In genomic region chr5:34941710-34942470, GRCm38 (mm10) we compare ENCODE assay signal across 20 mouse cellular contexts. TPM values are rescaled to one million over a fixed set of nuclear protein-coding genes. Genes with fewer than 3 reads are reported as not detected.
DNase-seq lines count a peak whose midpoint lies in the region; TF ChIP-seq lines count a peak whose summit lies in the region.
"Had no signal": no experiment of that assay in that cellular context is flagged by ENCODE, and none has a peak within 500 bp of the region (broad histone marks: within the 10 kb centered on the region; RNA-seq: fewer than 3 reads in every experiment).

No protein-coding gene starts in this region.

- no peaks in the 10 kb centered on the region for H3K27me3 ChIP-seq in hindbrain, embryonic 10.5 days (ENCODE audit: insufficient read depth, poor library complexity, severe bottlenecking)
- H3K27me3 ChIP-seq: heart, embryonic 13.5 days; limb, embryonic 13.5 days had no signal

- no peaks in the 10 kb centered on the region for H3K36me3 ChIP-seq in hindbrain, embryonic 10.5 days
- H3K36me3 ChIP-seq: heart, embryonic 13.5 days; limb, embryonic 13.5 days had no signal

- WGBS in hindbrain, embryonic 10.5 days: 27% methylated on average over 10 of the region's 10 CpGs

- TF ChIP-seq POLR2A in brain, embryonic 14.5 days (IDR thresholded peaks at IDR 0.05; ENCODE audit: borderline replicate concordance, extremely low read depth, insufficient read depth, insufficient read length, poor library complexity, severe bottlenecking): no peak

- no peak for TF ChIP-seq CTCF in brain, embryonic 14.5 days (IDR thresholded peaks at IDR 0.05; ENCODE audit: borderline replicate concordance, extremely low read depth, insufficient read depth, insufficient read length)

- no peaks in the 10 kb centered on the region for H3K9me3 ChIP-seq in hindbrain, embryonic 10.5 days
- H3K9me3 ChIP-seq: heart, embryonic 13.5 days; limb, embryonic 13.5 days; megakaryocyte, embryonic 14.5 days had no signal

- peak; percentile 85 for DNase-seq in brain, embryonic 14.5 days (ENCODE audit: low read depth)
- peak; percentile 70 for DNase-seq in embryo, embryonic 11 days
- peak; percentile 80 for DNase-seq in hindbrain, embryonic 10.5 days (ENCODE audit: low spot score)
- DNase-seq in mesoderm, embryonic 11.5 days (ENCODE audit: low read depth, low spot score): peak; percentile 56
- DNase-seq in thymus, postnatal 36 days: no peak
- no peak for DNase-seq in right cerebral cortex, postnatal 10 days (ENCODE audit: low spot score in 2 of 2)
- no peak for DNase-seq in right cerebral cortex, postnatal 14 days
- no peak for DNase-seq in cerebellum, adult 9-10 months
- DNase-seq: adrenal gland, postnatal 36 days; cerebellum, postnatal 14 days; heart, adult 11 months; kidney, adult 11 months; lung, postnatal 14 days had no signal

- no peak overlapping the region for H3K4me3 ChIP-seq in hindbrain, embryonic 10.5 days
- H3K4me3 ChIP-seq: heart, embryonic 13.5 days; limb, embryonic 13.5 days; megakaryocyte, embryonic 14.5 days had no signal

- H3K27ac ChIP-seq in hindbrain, embryonic 10.5 days: peak overlapping the region; percentile 88
- H3K27ac ChIP-seq: heart, embryonic 13.5 days; kidney, postnatal 0 days; limb, embryonic 13.5 days; liver, embryonic 14.5 days; stomach, postnatal 0 days had no signal

- peaks cover 45% of the 10 kb centered on the region for H3K4me1 ChIP-seq in hindbrain, embryonic 10.5 days (replicated peaks)
- H3K4me1 ChIP-seq: limb, embryonic 13.5 days had no signal

RNA-seq across cellular contexts. Expression of gene Rgs12, which starts 7.4 kb away (rescaled TPM):
- polyA plus RNA-seq in brain, embryonic 14.5 days (2012; rRNA removed): 58.7 and 60.9 TPM in 2 replicates
- 62.4 and 74.3 TPM in 2 replicates for polyA plus RNA-seq in hindbrain, embryonic 10.5 days (2016; fragmentation: Nextera tagmentation; extraction: Ambion mirVana)

RNA-seq across cellular contexts. Expression of gene Msantd1, which starts 34.1 kb away (rescaled TPM):
- polyA plus RNA-seq in brain, embryonic 14.5 days (2012; rRNA removed): 8.2 and 9.0 TPM in 2 replicates
- 1.4 and 2.6 TPM in 2 replicates for polyA plus RNA-seq in hindbrain, embryonic 10.5 days (2016; fragmentation: Nextera tagmentation; extraction: Ambion mirVana)
- polyA plus RNA-seq: C2C12; heart, embryonic 13.5 days had no signal

Comparison
In these comparisons a context has a peak if more than half of its experiments do, and no peak if none do; other contexts are left out.
1. DNase-seq: peak in brain, embryonic 14.5 days (single experiment), embryo, embryonic 11 days (single experiment), hindbrain, embryonic 10.5 days (single experiment) and mesoderm, embryonic 11.5 days (single experiment); none in thymus, postnatal 36 days (0 of 2), right cerebral cortex, postnatal 10 days (0 of 2), right cerebral cortex, postnatal 14 days (single experiment) and cerebellum, adult 9-10 months (single experiment).